Mouse (Mus musculus): ENCODE measurements around the gene Tusc1. TPM values are rescaled to one million over a fixed set of nuclear protein-coding genes. Genes with fewer than 3 reads are reported as not detected.

Gene Tusc1
- 1 to 10 TPM; 2.0 to 2.6 TPM for total RNA-seq (2021)
- long read RNA-seq, experiment 1, partial matches to known transcripts, result 0 of 3 reads
- long read RNA-seq, experiment 1, other reads (novel, unspliced or antisense), result 0 of 3 reads
- long read RNA-seq, experiment 2, transcript Tusc1-201 (1 exons, 1,374 nt), result major isoform, 7 of 7 reads
- long read RNA-seq, experiment 2, partial matches to known transcripts, result 0 of 7 reads
- long read RNA-seq, experiment 2, other reads (novel, unspliced or antisense), result 0 of 7 reads

DNA sequence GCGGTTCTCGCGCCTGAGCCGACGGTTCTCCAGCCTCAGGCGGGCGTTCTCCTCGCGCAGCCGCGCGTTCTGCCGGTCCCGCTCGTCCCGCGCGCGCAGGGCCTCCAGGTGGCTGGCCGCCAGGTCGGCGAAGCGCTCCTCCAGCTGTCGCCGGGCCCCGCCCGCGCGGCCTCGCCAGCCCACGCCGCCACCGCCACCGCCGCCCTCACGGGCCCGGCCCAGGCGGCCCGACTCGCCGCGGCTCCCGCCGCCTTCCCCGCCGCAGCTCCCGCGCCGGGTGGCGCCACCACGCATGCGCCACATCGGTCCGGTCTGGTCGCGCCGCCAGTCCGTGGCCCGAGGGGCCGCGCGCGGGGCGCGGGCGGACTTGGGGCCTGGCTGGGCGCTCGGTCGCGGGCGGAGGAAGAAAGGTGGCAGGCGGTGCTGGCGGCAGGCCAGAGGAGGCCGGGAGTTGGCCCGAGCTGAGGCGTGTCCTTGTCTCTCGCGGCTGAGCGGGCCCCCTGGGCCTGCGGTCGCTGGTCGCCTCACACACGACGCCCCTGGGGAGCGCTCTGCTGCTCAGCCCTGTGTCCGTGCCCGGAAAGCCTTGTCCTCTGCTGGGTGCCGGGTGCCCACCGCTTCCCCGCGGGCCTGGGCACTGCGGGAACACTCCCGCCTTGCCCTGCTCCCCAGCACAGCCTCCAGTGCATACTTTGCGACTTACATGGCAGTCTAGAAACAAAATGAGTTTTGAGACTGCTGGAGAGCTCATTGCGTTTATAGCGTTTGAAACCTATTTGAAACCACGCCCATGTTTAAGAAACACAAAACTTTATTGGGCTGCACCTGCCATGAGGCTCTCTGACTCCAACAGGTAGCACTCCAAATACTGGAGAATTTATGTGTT is at the start of gene Tusc1:
TSS of gene Tusc1 (minus strand) at position 394 of the 886 bp plus-strand sequence.
- peak; percentile 79 for DNase-seq

DNA sequence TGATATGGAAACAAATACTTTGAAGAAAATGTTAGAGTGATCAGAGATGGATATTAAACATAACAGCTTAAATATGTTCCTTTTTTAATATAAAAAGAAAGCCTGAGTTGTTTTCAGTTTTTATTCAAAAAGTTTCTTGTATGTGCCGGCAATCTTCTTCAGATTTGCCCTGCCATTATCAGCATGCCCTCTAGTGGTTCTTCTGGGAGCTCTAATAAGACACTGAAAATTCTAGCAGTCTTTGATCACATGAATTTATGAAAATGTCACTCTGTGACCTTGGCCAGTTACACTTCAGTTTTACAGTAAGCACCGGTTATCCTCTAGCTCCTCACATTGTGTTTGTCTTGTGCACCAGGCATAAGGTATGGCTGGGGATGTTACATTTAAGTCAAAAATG is 17.6 kb upstream of the Tusc1 start:
- DNase-seq, result no peak

DNA sequence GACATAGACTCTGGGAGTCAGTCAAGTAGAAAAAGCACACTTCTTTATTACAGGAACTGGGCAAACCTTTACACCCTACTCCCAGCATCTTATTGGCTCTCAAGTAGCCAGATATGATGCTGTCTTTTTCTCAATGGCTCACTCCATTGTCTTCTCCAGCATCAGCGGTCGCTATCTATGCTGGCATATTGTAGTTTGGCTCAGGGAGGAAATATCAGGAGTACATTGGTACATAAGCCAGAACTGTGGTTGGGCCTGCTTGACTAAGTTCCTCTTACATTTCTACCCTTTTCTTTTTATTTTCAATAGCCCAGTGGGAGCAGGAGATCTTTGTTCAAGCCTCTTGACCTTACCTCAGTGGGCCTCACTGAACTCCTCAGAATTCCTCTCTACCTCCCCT is 9.0 kb upstream of the Tusc1 start:
- DNase-seq, result no peak

DNA sequence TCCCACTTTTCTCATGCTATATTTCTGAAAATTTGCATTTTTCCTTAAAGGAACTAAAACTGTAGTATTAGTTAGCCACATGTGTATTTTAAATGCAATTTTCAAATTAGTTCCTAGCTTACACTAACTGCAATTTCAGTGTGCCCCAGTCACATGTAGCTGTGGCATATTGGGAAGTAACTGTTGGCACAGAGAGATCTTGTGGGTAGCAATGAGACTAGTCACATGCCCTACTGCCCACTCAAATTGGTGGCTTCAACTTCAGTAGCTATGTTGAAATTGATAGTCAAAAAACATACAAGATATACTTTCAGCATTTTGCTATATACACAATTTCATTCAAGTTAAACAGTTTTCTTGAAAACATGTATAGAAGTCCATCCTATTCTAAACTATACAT is 6.3 kb upstream of the Tusc1 start:
- DNase-seq, result no peak

DNA sequence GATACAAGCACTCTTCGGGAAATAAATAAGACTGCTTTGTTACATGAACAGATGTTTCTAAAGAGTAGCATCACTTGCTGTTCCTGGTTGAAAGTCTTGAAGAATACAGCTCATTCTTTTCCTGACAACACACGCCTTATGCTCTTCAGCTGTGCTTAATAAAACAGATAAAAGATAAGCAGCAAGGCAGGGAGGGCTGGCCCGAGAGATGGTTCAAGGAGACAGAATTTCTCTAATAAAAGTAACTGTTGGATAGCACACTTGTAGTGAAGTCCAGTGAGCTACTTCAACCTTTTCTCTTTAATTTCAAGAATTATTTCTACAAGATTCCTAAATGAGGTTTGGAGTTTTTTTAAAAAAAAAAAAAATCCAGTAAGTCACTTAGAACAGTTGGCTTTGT is 2.7 kb upstream of the Tusc1 start:
- DNase-seq, result no peak

DNA sequence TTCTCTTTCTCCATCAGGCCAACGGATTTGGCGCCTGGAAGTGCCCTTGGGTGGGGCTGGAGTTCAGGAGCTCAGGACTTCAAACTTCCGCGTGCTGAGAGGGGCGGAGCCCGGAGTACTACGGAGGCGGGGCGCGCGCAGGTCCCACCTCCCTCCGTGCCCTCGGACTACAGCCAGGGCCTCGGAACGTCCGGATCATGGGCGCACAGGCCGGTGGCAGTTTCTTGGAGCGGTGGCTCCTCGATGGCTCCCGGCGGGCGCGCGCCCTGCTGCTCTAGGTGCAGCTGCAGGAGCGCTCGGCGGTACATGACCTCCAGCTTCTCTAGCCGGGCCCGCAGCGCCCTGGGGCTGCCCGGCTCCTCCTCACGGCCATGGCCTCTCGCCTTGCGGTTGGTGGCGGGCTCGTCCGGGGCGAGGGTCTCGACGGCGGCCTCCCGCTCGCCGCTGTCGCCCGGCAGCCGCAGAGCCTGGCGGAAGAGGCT is 634 bp downstream of the Tusc1 start:
- peak; percentile 87 for DNase-seq

DNA sequence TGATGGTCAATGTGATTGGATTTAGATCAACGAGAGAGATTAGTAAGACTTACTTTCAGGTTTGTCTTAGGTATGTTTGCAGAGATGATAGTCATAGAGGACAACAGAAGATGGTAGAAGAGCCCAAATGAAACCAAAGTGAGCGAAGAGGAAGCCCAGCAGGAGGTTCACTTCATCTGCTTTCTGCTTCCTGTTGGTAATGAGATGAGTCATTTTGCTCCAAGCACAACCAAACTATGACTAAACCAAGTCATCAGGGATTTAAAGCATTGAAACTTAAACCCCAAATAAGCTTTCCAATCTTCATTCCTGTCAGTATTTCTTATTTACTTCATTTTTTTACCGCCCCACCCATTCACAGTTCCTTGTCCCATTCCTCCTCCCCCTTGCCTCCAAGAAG is 27.8 kb downstream of the Tusc1 start:
- DNase-seq, result no peak

DNA sequence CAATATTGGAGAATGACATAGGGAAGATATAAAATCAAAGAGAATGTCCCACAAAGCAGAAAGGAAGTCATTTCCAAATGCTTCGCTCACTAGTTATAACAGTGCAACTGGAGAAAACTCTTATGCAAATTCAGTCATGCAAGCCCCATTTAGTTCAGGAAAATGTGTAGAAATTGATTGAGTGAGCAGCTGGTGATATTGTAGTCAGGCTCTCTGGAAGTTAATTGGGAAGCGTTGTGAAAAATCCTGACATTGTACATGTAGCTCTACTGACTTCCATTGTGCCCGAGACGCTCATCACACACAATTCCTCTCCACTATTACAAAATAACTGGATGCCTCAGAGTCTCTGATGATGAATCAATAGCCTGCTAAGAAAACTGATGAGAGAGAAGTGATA is 49.2 kb downstream of the Tusc1 start:
- no peak for DNase-seq

Data from gastrocnemius, postnatal 25 days (tissue).